Mouse (Mus musculus): ENCODE measurements around the gene Lcn2. TPM values are rescaled to one million over a fixed set of nuclear protein-coding genes. Genes with fewer than 3 reads are reported as not detected.
A peak's percentile ranks its signal among the peaks of the same experiment; 100 is the strongest.

The Lcn2 gene
- polyA plus RNA-seq, 1 experiment from 2014 or later: not detected

- no peak overlapping the region for H3K27ac ChIP-seq
- H3K9ac ChIP-seq: no peak overlapping the region
- peaks cover 41% of the 10 kb centered on the region for H3K4me1 ChIP-seq (replicated peaks)
- 0 out of 2 replicates have a peak, but pooled peaks cover 10% of the 10 kb centered on the region for H3K27me3 ChIP-seq
- WGBS: 86% methylated on average over 11 of the region's 11 CpGs
- H3K4me2 ChIP-seq: no peak overlapping the region
- H3K36me3 ChIP-seq: peaks cover 26% of the 10 kb centered on the region; the same call in 1 of the 2 replicates
- H3K4me3 ChIP-seq: no peak overlapping the region
- no peak for ATAC-seq (ENCODE audit: low FRiP score)
- no peaks in the 10 kb centered on the region for H3K9me3 ChIP-seq
These were observed 39.7 kb downstream of the Lcn2 start for GRCm38 (mm10) chr2:32348311-32348710.

- no peaks in the 10 kb centered on the region for H3K9me3 ChIP-seq
- no peak overlapping the region for H3K4me2 ChIP-seq
- H3K4me1 ChIP-seq (replicated peaks): peaks cover 50% of the 10 kb centered on the region
- no peak overlapping the region for H3K9ac ChIP-seq
- ATAC-seq (ENCODE audit: low FRiP score): no peak
- H3K4me3 ChIP-seq: no peak overlapping the region
- H3K36me3 ChIP-seq: peaks cover 31% of the 10 kb centered on the region; the same call in 1 of the 2 replicates
- 0 out of 2 replicates have a peak, but pooled peaks cover 10% of the 10 kb centered on the region for H3K27me3 ChIP-seq
- WGBS: 77% methylated on average over 6 of the region's 6 CpGs
- H3K27ac ChIP-seq: no peak overlapping the region
These were observed 41.0 kb downstream of the Lcn2 start for GRCm38 (mm10) chr2:32347019-32347418.

GRCm38 (mm10) chr2:32344598-32345321 is 43.3 kb downstream of the Lcn2 start:
- H3K36me3 ChIP-seq: peaks cover 37% of the 10 kb centered on the region
- ATAC-seq (ENCODE audit: low FRiP score): no peak
- H3K9me3 ChIP-seq: no peaks in the 10 kb centered on the region
- WGBS: 66% methylated on average over 14 of the region's 14 CpGs
- peaks cover 28% of the 10 kb centered on the region for H3K4me1 ChIP-seq (replicated peaks)
- no peak overlapping the region for H3K4me3 ChIP-seq
- H3K4me2 ChIP-seq: no peak overlapping the region
- H3K27ac ChIP-seq: no peak overlapping the region
- no peak overlapping the region for H3K9ac ChIP-seq
- 0 out of 2 replicates have a peak, but pooled peaks cover 2% of the 10 kb centered on the region for H3K27me3 ChIP-seq

- H3K4me1 ChIP-seq (replicated peaks): peaks cover 23% of the 10 kb centered on the region
- H3K9me3 ChIP-seq: no peaks in the 10 kb centered on the region
- peak overlapping the region; percentile 46; the same call in 1 of the 2 replicates for H3K27ac ChIP-seq
- no peak for ATAC-seq (ENCODE audit: low FRiP score)
- WGBS: 68% methylated on average over 10 of the region's 10 CpGs
- peaks cover 39% of the 10 kb centered on the region for H3K36me3 ChIP-seq
- no peak overlapping the region for H3K4me3 ChIP-seq
- H3K27me3 ChIP-seq: no peaks in the 10 kb centered on the region
- no peak overlapping the region for H3K9ac ChIP-seq
- no peak overlapping the region for H3K4me2 ChIP-seq
These were observed 44.0 kb downstream of the Lcn2 start for GRCm38 (mm10) chr2:32344056-32344455.

GRCm38 (mm10) chr2:32343351-32343671 is 44.7 kb downstream of the Lcn2 start:
- H3K9me3 ChIP-seq: no peaks in the 10 kb centered on the region
- WGBS: 94% methylated on average over 2 of the region's 2 CpGs
- peaks cover 36% of the 10 kb centered on the region for H3K36me3 ChIP-seq
- ATAC-seq (ENCODE audit: low FRiP score): no peak
- no peak overlapping the region for H3K4me3 ChIP-seq
- H3K4me2 ChIP-seq: no peak overlapping the region
- H3K27me3 ChIP-seq: no peaks in the 10 kb centered on the region
- H3K4me1 ChIP-seq (replicated peaks): peaks cover 23% of the 10 kb centered on the region
- H3K27ac ChIP-seq: peak overlapping the region; percentile 40; the same call in 1 of the 2 replicates
- no peak overlapping the region for H3K9ac ChIP-seq

GRCm38 (mm10) chr2:32342539-32343350 is 45.3 kb downstream of the Lcn2 start:
- Histone ChIP-seq H3K9ac (peak overlapping the region; percentile 35; the same call in 1 of the 2 replicates), H3K36me3 (peaks cover 36% of the 10 kb centered on the region), H3K27me3 (peaks cover 5% of the 10 kb centered on the region; the same call in 1 of the 2 replicates), H3K4me3 (no peak overlapping the region), H3K4me1 (replicated peaks) (peaks cover 23% of the 10 kb centered on the region), H3K4me2 (no peak overlapping the region), H3K27ac (peak overlapping the region; percentile 40; the same call in 1 of the 2 replicates), H3K9me3 (no peaks in the 10 kb centered on the region)
- 69% methylated on average over 6 of the region's 6 CpGs for WGBS
- ATAC-seq (ENCODE audit: low FRiP score): no peak

- Histone ChIP-seq H3K27ac (no peak overlapping the region), H3K4me1 (replicated peaks) (peaks cover 23% of the 10 kb centered on the region), H3K36me3 (peaks cover 42% of the 10 kb centered on the region), H3K9me3 (no peaks in the 10 kb centered on the region), H3K9ac (no peak overlapping the region), H3K4me2 (no peak overlapping the region), H3K27me3 (peaks cover 10% of the 10 kb centered on the region; the same call in 1 of the 2 replicates), H3K4me3 (no peak overlapping the region)
- no peak for ATAC-seq (ENCODE audit: low FRiP score)
- 88% methylated on average over 4 of the region's 4 CpGs for WGBS
These were observed 46.0 kb downstream of the Lcn2 start for GRCm38 (mm10) chr2:32342039-32342438.

- Histone ChIP-seq H3K9me3 (no peaks in the 10 kb centered on the region), H3K9ac (no peak overlapping the region), H3K36me3 (peaks cover 47% of the 10 kb centered on the region), H3K4me2 (no peak overlapping the region), H3K27ac (no peak overlapping the region), H3K27me3 (peaks cover 13% of the 10 kb centered on the region), H3K4me3 (no peak overlapping the region), H3K4me1 (replicated peaks) (peaks cover 23% of the 10 kb centered on the region)
- WGBS: 80% methylated on average over 4 of the region's 4 CpGs
- no peak for ATAC-seq (ENCODE audit: low FRiP score)
These were observed 46.5 kb downstream of the Lcn2 start for GRCm38 (mm10) chr2:32341634-32341939.

GRCm38 (mm10) chr2:32340836-32341633 is 47.0 kb downstream of the Lcn2 start:
- Histone ChIP-seq H3K9me3 (no peaks in the 10 kb centered on the region), H3K36me3 (peaks cover 52% of the 10 kb centered on the region), H3K4me1 (replicated peaks) (peaks cover 23% of the 10 kb centered on the region), H3K27ac (no peak overlapping the region), H3K4me2 (no peak overlapping the region), H3K27me3 (peaks cover 16% of the 10 kb centered on the region), H3K9ac (no peak overlapping the region), H3K4me3 (no peak overlapping the region)
- ATAC-seq (ENCODE audit: low FRiP score): no peak
- 85% methylated on average over 13 of the region's 13 CpGs for WGBS

GRCm38 (mm10) chr2:32339912-32340642 is 48.0 kb downstream of the Lcn2 start:
- Histone ChIP-seq H3K36me3 (peaks cover 61% of the 10 kb centered on the region), H3K27ac (no peak overlapping the region), H3K4me3 (no peak overlapping the region), H3K9ac (no peak overlapping the region), H3K4me1 (replicated peaks) (peaks cover 22% of the 10 kb centered on the region), H3K27me3 (peaks cover 21% of the 10 kb centered on the region), H3K9me3 (no peaks in the 10 kb centered on the region), H3K4me2 (no peak overlapping the region)
- 39% methylated on average over 26 of the region's 26 CpGs for WGBS
- ATAC-seq (ENCODE audit: low FRiP score): no peak

GRCm38 (mm10) chr2:32335888-32336287 is 52.2 kb downstream of the Lcn2 start:
- Histone ChIP-seq H3K9ac (no peak overlapping the region), H3K36me3 (peaks cover 91% of the 10 kb centered on the region), H3K4me2 (no peak overlapping the region), H3K4me3 (no peak overlapping the region), H3K27me3 (peaks cover 21% of the 10 kb centered on the region), H3K27ac (no peak overlapping the region), H3K4me1 (replicated peaks) (no peaks in the 10 kb centered on the region), H3K9me3 (no peaks in the 10 kb centered on the region)
- ATAC-seq (ENCODE audit: low FRiP score): no peak
- WGBS: 50% methylated on average over 15 of the region's 15 CpGs
